Mouse (Mus musculus) MEL (cell line): ENCODE measurements around the gene Mrps21. TPM values are rescaled to one million over a fixed set of nuclear protein-coding genes. Genes with fewer than 3 reads are reported as not detected.

ENCODE experiments used
- DNase-seq: peaks from one replicate; pipeline ENCODE4 v3.0.0; 2011; ENCODE audit warnings: low read depth, low spot score
- H3K27ac ChIP-seq: 2 replicates; pipeline ENCODE4 v1.5.1; 2012; ENCODE audit warnings: low read depth, mild to moderate bottlenecking, control low read depth, low read length, moderate library complexity; ENCODE audit not compliant: control insufficient read depth
- H3K27me3 ChIP-seq, 2 experiments: fragments of 150-350 bp in 1 of 2; sonication (generic) in 1 of 2; 2 replicates each; pipeline ENCODE4 v1.6.1; 2012; ENCODE audit warnings: low read length in 2 of 2, mild to moderate bottlenecking in 2 of 2, improper control_type of control experiment in 1 of 2, moderate library complexity in 1 of 2; ENCODE audit not compliant: insufficient read depth in 2 of 2, control insufficient read depth in 1 of 2
- H3K36me3 ChIP-seq, 2 experiments: 2 replicates each; pipeline ENCODE4 v1.6.1; 2012 to 2014; ENCODE audit warnings: low read length in 2 of 2, improper control_type of control experiment in 1 of 2, inconsistent platforms in 1 of 2, mild to moderate bottlenecking in 1 of 2; ENCODE audit not compliant: insufficient read depth in 2 of 2, control insufficient read depth in 1 of 2
- H3K4me1 ChIP-seq, 2 experiments: fragments of 150-350 bp in 1 of 2; sonication (generic) in 1 of 2; 2 replicates each; pipeline ENCODE4 v1.6.1; 2012; ENCODE audit warnings: low read length in 2 of 2, improper control_type of control experiment in 1 of 2, mild to moderate bottlenecking in 1 of 2; ENCODE audit not compliant: insufficient read depth in 2 of 2, control insufficient read depth in 1 of 2
- H3K4me3 ChIP-seq, 2 experiments: fragments of 150-350 bp in 1 of 2; sonication (generic) in 1 of 2; 2 replicates each; pipeline ENCODE4 v1.5.1; 2012; ENCODE audit warnings: low read depth in 2 of 2, low read length in 2 of 2, mild to moderate bottlenecking in 2 of 2, moderate library complexity in 2 of 2, control low read depth in 1 of 2, improper control_type of control experiment in 1 of 2; ENCODE audit not compliant: control insufficient read depth in 1 of 2, insufficient read depth in 1 of 2
- H3K79me2 ChIP-seq: 2 replicates; pipeline ENCODE4 v1.6.1; 2012; ENCODE audit warnings: mild to moderate bottlenecking, low read length, moderate library complexity; ENCODE audit not compliant: control insufficient read depth, poor library complexity, insufficient read depth
- H3K9ac ChIP-seq: 2 replicates; pipeline ENCODE4 v1.6.1; 2012; ENCODE audit warnings: low read depth, mild to moderate bottlenecking, control low read depth, low read length, moderate library complexity; ENCODE audit not compliant: control insufficient read depth, poor library complexity, severe bottlenecking
- H3K9me3 ChIP-seq: fragments of 150-350 bp; sonication (generic); replicated peaks from 2 replicates; pipeline ENCODE4 v1.6.1; 2012; ENCODE audit warnings: mild to moderate bottlenecking, low read length, improper control_type of control experiment, moderate library complexity; ENCODE audit not compliant: insufficient read depth
- CHD1 ChIP-seq: IDR thresholded peaks from 2 replicates; pipeline ENCODE4 v1.6.1; 2012; ENCODE audit warnings: low read depth, mild to moderate bottlenecking, inconsistent platforms, low read length, improper control_type of control experiment
- CHD2 ChIP-seq: IDR thresholded peaks from 2 replicates; pipeline ENCODE4 v1.6.1; 2011; ENCODE audit warnings: low read length, improper control_type of control experiment
- ELF1 ChIP-seq: IDR thresholded peaks from 2 replicates; pipeline ENCODE4 v1.6.1; 2014; ENCODE audit warnings: low read depth, mild to moderate bottlenecking, inconsistent platforms, low read length, improper control_type of control experiment, moderate library complexity
- GABPA ChIP-seq: IDR thresholded peaks from 2 replicates; pipeline ENCODE4 v1.6.1; 2012; ENCODE audit warnings: low read depth, mild to moderate bottlenecking, inconsistent platforms, low read length, improper control_type of control experiment, moderate library complexity
- GATA1 ChIP-seq: IDR thresholded peaks from 2 replicates; pipeline ENCODE4 v1.6.1; 2011; ENCODE audit warnings: low read depth, low read length, improper control_type of control experiment
- KAT2A ChIP-seq: conservative IDR thresholded peaks from 2 replicates; pipeline ENCODE4 v1.6.1; 2012; ENCODE audit warnings: low read depth, low read length, improper control_type of control experiment, inconsistent platforms
- MAFK ChIP-seq: IDR thresholded peaks from 2 replicates; pipeline ENCODE4 v1.6.1; 2011; ENCODE audit warnings: low read depth, mild to moderate bottlenecking, low read length, improper control_type of control experiment, borderline replicate concordance
- MAX ChIP-seq: IDR thresholded peaks from 2 replicates; pipeline ENCODE4 v1.6.1; 2011; ENCODE audit warnings: low read length, improper control_type of control experiment
- MYC ChIP-seq: IDR thresholded peaks from 2 replicates; pipeline ENCODE4 v1.6.1; 2011; ENCODE audit warnings: low read depth, mild to moderate bottlenecking, low read length, improper control_type of control experiment, moderate library complexity
- NELFE ChIP-seq: IDR thresholded peaks from 2 replicates; pipeline ENCODE4 v1.6.1; 2011; ENCODE audit warnings: low read depth, low read length, improper control_type of control experiment
- NRF1 ChIP-seq: IDR thresholded peaks from 2 replicates; pipeline ENCODE4 v1.6.1; 2014; ENCODE audit warnings: low read depth, mild to moderate bottlenecking, inconsistent platforms, low read length, improper control_type of control experiment, moderate library complexity; ENCODE audit not compliant: poor library complexity, insufficient read depth, severe bottlenecking
- POLR2A ChIP-seq, 2 experiments: IDR thresholded peaks; 2 replicates each; pipeline ENCODE4 v1.6.1; 2011 to 2012; ENCODE audit warnings: low read length in 2 of 2, mild to moderate bottlenecking in 2 of 2, control low read depth in 1 of 2, improper control_type of control experiment in 1 of 2, low read depth in 1 of 2, moderate library complexity in 1 of 2; ENCODE audit not compliant: control insufficient read depth in 1 of 2, insufficient read depth in 1 of 2, poor library complexity in 1 of 2
- POLR2AphosphoS2 ChIP-seq: IDR thresholded peaks from 2 replicates; pipeline ENCODE4 v1.6.1; 2011; ENCODE audit warnings: low read length, improper control_type of control experiment
- RAD21 ChIP-seq: IDR thresholded peaks from 2 replicates; pipeline ENCODE4 v1.6.1; 2011; ENCODE audit warnings: mild to moderate bottlenecking, low read depth, low read length, improper control_type of control experiment
- SIN3A ChIP-seq: IDR thresholded peaks from 2 replicates; pipeline ENCODE4 v1.6.1; 2012; ENCODE audit warnings: low read length, improper control_type of control experiment, inconsistent platforms
- SMC3 ChIP-seq: IDR thresholded peaks from 2 replicates; pipeline ENCODE4 v1.6.1; 2011; ENCODE audit warnings: low read depth, low read length, improper control_type of control experiment
- TBP ChIP-seq: IDR thresholded peaks from 2 replicates; pipeline ENCODE4 v1.8.0; 2011; ENCODE audit warnings: low read depth, low read length, improper control_type of control experiment
- UBTF ChIP-seq: IDR thresholded peaks from 2 replicates; pipeline ENCODE4 v1.6.1; 2012; ENCODE audit warnings: low read depth, mild to moderate bottlenecking, inconsistent platforms, low read length, improper control_type of control experiment, moderate library complexity, borderline replicate concordance; ENCODE audit not compliant: insufficient read depth
- USF2 ChIP-seq, 2 experiments: IDR thresholded peaks; 2 replicates each; pipeline ENCODE4 v1.6.1; 2011 to 2012; ENCODE audit warnings: improper control_type of control experiment in 2 of 2, low read length in 2 of 2, borderline replicate concordance in 1 of 2, inconsistent platforms in 1 of 2, low read depth in 1 of 2, mild to moderate bottlenecking in 1 of 2; ENCODE audit not compliant: insufficient read depth in 1 of 2
- ZKSCAN1 ChIP-seq: IDR thresholded peaks from 2 replicates; pipeline ENCODE4 v1.6.1; 2012; ENCODE audit warnings: low read depth, mild to moderate bottlenecking, inconsistent platforms, low read length, improper control_type of control experiment, moderate library complexity
- polyA plus RNA-seq, 2 experiments: library from polyadenylated mRNA; stranded (reverse) in 1 of 2; unstranded in 1 of 2; fragments of >175 nt in 1 of 2; fragments of >200 nt in 1 of 2; gene quantifications; 2 replicates each; pipeline versions ENCODE4 v1.2.1 to v1.2.4; 2012; ENCODE audit warnings: low replicate concordance in 2 of 2, low read depth in 1 of 2; ENCODE audit not compliant: insufficient read length in 2 of 2, insufficient read depth in 1 of 2, missing spikeins in 1 of 2
- total RNA-seq: library from RNA; depleted of rRNA; stranded (reverse); fragments of 300-350 nt; gene quantifications from 2 replicates; pipeline ENCODE4 v1.2.3, GENCODE M21; 2012

Mrps21 gene
- total and polyA plus RNA-seq, 3 experiments: 469 to 586 TPM; not detected in 1

DNA sequence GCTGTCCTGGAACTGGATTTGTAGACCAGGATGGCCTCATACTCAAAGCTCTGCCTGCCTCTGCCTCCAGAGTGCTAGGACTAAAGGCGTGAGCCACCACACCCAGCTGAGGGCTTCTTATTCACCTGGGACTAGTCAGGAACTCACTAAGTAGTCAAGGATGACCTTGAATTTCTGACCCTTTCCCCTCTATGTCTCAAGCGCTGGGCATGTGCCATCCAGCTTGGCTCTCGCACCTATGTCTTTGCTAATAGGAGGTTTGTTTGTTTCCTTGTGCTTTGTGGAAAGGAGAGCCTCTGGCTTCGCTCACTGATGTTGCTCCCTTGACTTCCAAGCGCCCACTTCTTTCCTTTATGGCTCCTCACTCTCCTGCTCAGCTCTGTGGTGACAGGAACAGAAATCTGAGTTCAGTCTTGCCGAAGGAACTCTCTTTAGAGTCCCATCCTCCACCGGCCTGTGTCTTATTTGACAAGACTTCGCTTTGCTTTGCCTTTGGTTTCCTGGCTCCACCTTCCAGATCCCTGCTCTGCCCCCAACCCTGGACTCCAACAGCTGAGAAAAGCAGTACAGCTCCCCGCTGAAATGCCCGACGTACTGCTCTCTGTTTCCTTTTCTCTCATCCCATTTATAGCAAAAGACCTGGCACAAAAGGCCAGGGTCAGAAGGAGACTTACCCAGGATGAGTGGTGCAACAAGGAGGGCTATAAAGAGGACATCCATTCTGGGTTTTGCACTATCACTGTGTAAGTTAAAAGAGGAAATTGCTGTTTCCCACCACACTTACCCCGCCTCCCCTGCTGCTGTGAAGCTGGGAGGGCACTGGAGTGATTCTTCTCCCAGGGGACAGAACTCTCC lies 20.1 kb upstream of the Mrps21 start, which contains the start of gene BC028528 (continued):
- peak; percentile 59; the same call in 1 of the 2 replicates for TF ChIP-seq NELFE
- TF ChIP-seq TBP: peak; percentile 79; the same call in 1 of the 2 replicates
- TF ChIP-seq ZKSCAN1: no peak
- TF ChIP-seq NRF1: no peak
- no peak; the same call in 1 of the 2 replicates for TF ChIP-seq ELF1
- no peak for TF ChIP-seq KAT2A
- 0 out of 2 replicates have a peak, but pooled peaks have one; percentile 54 for TF ChIP-seq UBTF
- TF ChIP-seq USF2 (IDR thresholded peaks at IDR 0.05; ENCODE audit: borderline replicate concordance in 1 of 2, insufficient read depth in 1 of 2, low read depth in 1 of 2, low read length in 2 of 2): no peak
- no peak for TF ChIP-seq POLR2AphosphoS2
- no peak for TF ChIP-seq GABPA
- TF ChIP-seq POLR2A (IDR thresholded peaks at IDR 0.05; ENCODE audit: control insufficient read depth in 1 of 2, insufficient read depth in 1 of 2, low read depth in 1 of 2, low read length in 2 of 2, poor library complexity in 1 of 2): peak in 1 of 2 experiments; percentile 69; a peak in 2 of 4 replicates

DNA sequence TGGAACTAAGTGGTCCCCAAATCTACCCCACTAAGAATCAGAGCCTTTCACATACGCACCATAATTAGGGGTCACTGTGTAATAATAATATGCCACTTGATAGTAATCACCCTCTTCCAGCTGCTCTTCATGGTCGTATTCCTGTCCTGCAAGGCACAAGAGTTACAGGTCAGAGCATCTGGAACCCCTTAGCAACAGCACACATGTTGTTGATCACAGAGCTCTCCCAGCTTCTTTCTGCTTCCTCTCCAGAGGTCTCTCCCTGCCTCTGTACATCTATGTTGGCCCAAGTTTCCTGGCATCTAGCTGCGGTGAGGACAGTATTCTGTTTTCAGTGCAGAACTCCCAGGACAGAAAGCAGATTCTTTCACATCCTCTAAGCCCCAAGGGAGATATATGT lies 18.3 kb upstream of the Mrps21 start:
- no peaks in the 10 kb centered on the region for H3K9me3 ChIP-seq
- no peak overlapping the region for H3K27ac ChIP-seq
- no peak for TF ChIP-seq MYC
- TF ChIP-seq CHD1: no peak
- no peak for TF ChIP-seq SMC3
- no peak for TF ChIP-seq CHD2
- no peak for TF ChIP-seq MAX
- no peak for TF ChIP-seq RAD21
- TF ChIP-seq SIN3A: no peak
- TF ChIP-seq MAFK: no peak
- no peak for TF ChIP-seq GATA1
- no peak for TF ChIP-seq USF2 (IDR thresholded peaks at IDR 0.05; ENCODE audit: borderline replicate concordance in 1 of 2, insufficient read depth in 1 of 2, low read depth in 1 of 2, low read length in 2 of 2)
- TF ChIP-seq NRF1: no peak
- TF ChIP-seq NELFE: no peak
- TF ChIP-seq ZKSCAN1: no peak
- no peak for TF ChIP-seq UBTF
- TF ChIP-seq, all 39 proteins: peak for 0
- no peak overlapping the region for H3K4me3 ChIP-seq
- H3K27me3 ChIP-seq: no peaks in the 10 kb centered on the region
- no peak overlapping the region for H3K9ac ChIP-seq
- no peak for DNase-seq
- H3K4me1 ChIP-seq: peaks cover 12 to 15% of the 10 kb centered on the region in 2 experiments
- peaks cover 0 to 16% of the 10 kb centered on the region in 2 experiments; a peak in 2 of 4 replicates for H3K36me3 ChIP-seq
- peaks cover 7% of the 10 kb centered on the region for H3K79me2 ChIP-seq
